Mouse (Mus musculus): ENCODE data around the gene Preb.

Gene Preb

DNA sequence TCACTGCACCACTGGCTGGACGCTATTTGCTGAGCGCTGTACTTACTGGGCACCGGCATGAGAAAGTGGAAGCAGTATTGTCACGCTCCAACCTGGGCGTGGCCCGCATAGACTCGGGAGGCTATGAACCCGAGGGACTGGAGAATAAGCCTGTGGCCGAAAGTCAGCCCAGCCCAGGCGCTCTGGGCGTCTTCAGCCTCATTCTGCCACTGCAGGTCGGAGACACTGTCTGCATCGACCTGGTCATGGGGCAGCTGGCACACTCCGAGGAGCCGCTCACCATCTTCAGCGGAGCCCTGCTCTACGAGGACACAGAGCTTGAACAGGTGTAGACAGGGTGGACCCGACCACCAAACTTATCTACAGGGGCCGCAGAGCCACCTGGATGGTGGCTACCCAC, 39.5 kb downstream of the Preb start:
- peak; percentile 71 for DNase-seq

GRCm38 (mm10) chr5:30919831-30920614, 40.1 kb downstream of the Preb start:
- peak; percentile 68 for DNase-seq

GRCm38 (mm10) chr5:30918691-30919090, 41.5 kb downstream of the Preb start:
- DNase-seq, result no peak

GRCm38 (mm10) chr5:30917891-30918670, 42.1 kb downstream of the Preb start:
- peak; percentile 56 for DNase-seq

DNA sequence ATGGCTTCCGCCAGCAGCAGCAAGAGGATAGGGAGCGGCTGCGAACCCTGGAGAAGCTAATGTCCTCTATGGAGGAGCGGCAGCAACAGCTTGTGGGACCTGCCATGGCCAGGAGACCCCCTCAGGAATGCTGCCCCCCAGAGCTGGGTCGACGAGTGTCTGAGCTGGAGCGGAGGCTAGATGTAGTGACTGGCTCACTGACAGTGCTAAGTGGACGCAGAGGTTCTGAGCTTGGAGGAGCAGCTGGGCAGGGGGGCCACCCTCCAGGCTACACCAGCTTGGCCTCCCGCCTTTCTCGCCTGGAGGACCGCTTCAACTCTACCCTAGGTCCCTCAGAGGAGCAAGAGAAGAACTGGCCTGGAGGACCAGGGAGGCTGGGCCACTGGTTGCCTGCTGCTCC, 42.8 kb downstream of the Preb start:
- peak; percentile 55 for DNase-seq

DNA sequence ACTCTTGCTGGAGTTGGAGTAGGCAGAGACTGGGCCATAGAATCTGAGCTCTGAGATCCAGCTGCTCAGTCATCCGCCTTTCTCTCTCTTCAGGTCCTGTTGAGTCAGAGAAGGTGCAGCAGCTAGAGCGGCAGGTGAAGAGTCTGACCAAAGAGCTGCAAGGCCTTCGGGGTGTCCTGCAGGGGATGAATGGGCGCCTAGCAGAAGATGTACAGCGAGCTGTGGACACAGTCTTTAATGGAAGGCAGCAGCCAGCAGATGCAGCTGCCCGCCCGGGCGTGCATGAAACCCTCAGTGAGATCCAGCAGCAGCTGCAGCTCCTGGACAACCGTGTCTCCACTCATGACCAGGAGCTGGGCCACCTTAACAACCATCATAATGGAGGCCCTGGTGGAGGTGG, 43.3 kb downstream of the Preb start:
- peak; percentile 55 for DNase-seq

- peak; percentile 93 for DNase-seq
Observed at GRCm38 (mm10) chr5:30915974-30916433, 44.2 kb downstream of the Preb start.

DNA sequence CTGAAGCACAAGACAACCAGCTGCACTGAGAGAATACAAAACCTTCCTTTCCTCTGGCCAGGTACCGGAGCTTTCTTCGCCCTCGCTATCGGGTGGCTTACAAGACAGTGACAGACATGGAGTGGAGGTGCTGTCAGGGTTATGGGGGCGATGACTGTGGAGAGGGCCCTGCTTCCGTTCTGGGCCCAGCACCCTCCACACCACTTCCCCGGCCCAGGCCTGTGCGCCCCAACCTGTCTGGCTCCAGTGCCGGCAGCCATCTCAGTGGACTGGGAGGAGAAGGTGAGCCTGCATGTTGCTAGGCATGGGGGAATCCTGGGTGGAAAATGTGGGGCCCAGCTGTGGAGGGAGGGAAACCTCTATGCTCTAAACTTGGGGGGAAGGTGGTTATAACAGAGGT, 44.7 kb downstream of the Preb start:
- DNase-seq, result peak; percentile 63

DNA sequence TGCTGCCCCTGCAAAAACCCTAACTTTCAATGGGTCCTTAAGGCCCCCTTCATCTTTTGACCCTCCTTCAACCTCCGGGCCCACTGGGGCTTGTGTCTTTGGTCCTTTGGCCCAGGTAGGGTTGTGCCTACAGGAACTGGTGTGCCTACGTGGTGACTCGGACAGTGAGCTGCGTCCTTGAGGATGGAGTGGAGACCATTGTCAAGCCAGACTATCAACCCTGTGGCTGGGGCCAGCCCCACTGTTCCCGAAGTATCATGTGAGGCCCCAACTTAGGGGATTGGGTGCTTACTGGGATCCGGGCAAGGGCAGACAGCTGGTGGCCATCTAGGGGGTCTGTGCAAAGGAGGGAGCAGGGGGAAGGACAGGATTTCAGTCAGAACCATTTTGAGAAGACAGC, 45.3 kb downstream of the Preb start:
- peak; percentile 58 for DNase-seq

GRCm38 (mm10) chr5:30914101-30914635, 46.0 kb downstream of the Preb start:
- DNase-seq, result no peak

GRCm38 (mm10) chr5:30913060-30913841, 46.9 kb downstream of the Preb start, which contains the start of gene Emilin1:
TSS of gene Emilin1 (plus strand) at chr5:30913402.
- DNase-seq, result no peak

DNA sequence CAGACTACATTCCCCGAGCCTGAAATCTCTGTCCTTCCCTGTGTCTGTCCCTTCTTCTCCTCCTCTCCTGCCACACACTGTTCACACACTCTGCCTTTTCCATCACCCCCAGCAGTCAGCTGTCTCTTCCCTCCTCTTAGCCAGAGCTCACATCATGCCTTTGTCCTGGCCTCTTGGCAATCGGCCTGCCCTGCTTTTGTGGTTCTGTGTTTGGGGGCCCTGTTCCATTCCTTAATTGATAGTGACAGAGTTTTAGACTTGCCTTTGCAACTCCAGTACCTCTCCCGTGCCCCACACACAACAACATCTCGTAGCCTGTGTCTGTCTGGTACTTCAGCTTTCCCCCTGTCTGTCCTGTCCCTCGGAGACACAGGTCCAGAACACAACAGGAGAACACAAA, 48.0 kb downstream of the Preb start:
- DNase-seq, result no peak

DNA sequence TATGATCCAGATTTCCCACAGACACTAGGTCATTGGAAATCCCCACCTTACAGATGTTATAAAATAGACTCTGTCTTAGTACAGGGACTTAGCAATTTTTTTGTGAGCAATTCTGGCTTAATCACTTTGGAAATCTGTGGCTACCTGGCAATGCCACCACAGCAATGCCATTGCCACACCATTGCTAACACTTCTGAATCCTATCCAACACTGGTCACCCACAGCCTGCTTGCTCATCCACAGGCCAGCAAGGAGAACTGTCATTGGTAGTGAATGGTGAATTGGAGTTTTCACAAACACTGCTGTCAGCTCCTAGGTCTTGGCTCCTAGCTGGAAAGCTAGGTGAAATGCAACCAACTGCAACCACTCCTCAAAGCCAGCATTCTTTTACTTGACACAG, 49.7 kb downstream of the Preb start:
- DNase-seq, result no peak

DNA sequence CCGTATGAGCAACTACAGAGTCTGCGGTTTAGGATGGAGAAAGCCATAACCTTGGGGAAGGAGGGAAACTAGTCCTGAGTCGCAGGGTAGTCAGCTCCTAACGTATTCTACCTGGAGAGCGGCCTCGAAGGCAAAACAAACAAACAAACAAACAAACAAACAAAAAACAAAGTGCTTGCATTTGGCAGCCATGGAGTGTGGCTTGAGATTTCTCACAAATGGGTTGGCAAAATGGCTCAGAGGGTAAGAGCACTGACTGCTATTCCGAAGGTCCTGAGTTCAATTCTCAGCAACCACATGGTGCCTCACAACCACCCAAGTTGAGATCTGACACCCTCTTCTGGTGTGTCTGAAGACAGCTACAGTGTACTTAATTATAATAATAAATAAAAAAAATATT, 50.3 kb downstream of the Preb start:
- DNase-seq, result no peak

DNA sequence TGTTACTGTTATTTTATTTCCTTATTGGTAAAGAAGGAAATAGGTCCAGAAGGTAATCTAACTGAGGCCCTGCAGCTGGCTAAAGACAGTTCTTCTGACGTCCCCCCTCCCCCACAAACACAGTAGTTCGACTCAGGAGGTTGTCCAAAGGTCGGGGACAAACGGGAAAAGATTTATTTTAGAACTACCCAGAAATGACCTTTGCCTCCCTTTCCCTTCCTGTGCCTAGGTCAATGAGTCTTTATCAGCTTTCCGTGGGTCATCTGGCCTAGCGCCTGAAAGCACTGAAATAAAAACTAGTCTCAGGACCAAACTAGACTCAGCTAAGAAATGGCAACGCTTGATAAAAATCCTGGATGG, 50.9 kb downstream of the Preb start:
- DNase-seq, result no peak

- no peak for DNase-seq
Observed at GRCm38 (mm10) chr5:30908426-30909299, 51.5 kb downstream of the Preb start.

- DNase-seq, result peak; percentile 93
Observed at GRCm38 (mm10) chr5:30907413-30908059, 52.6 kb downstream of the Preb start, which contains the start of gene Ost4. TSS of gene Ost4 (minus strand) at chr5:30907788.

- no peak for DNase-seq
Observed at GRCm38 (mm10) chr5:30901860-30902259, 58.3 kb downstream of the Preb start.

All from cerebellum, adult 9-11 months (tissue).